Mouse (Mus musculus) MEL (cell line): ENCODE measurements at regions not wholly inside any gene's neighbourhood (a gene's known extent, or its start where the extent isn't known, plus 50 kb on each side); places are given as distances from the start of the nearest gene placed in this dataset.

Source experiments
- DNase-seq: peaks from one replicate; pipeline ENCODE4 v3.0.0; 2011; ENCODE audit warnings: low read depth, low spot score
- H3K27ac ChIP-seq: 2 replicates; pipeline ENCODE4 v1.5.1; 2012; ENCODE audit warnings: low read depth, mild to moderate bottlenecking, control low read depth, low read length, moderate library complexity; ENCODE audit not compliant: control insufficient read depth
- H3K27me3 ChIP-seq, 2 experiments: fragments of 150-350 bp in 1 of 2; sonication (generic) in 1 of 2; 2 replicates each; pipeline ENCODE4 v1.6.1; 2012; ENCODE audit warnings: low read length in 2 of 2, mild to moderate bottlenecking in 2 of 2, improper control_type of control experiment in 1 of 2, moderate library complexity in 1 of 2; ENCODE audit not compliant: insufficient read depth in 2 of 2, control insufficient read depth in 1 of 2
- H3K36me3 ChIP-seq, 2 experiments: 2 replicates each; pipeline ENCODE4 v1.6.1; 2012 to 2014; ENCODE audit warnings: low read length in 2 of 2, improper control_type of control experiment in 1 of 2, inconsistent platforms in 1 of 2, mild to moderate bottlenecking in 1 of 2; ENCODE audit not compliant: insufficient read depth in 2 of 2, control insufficient read depth in 1 of 2
- H3K4me1 ChIP-seq, 2 experiments: fragments of 150-350 bp in 1 of 2; sonication (generic) in 1 of 2; 2 replicates each; pipeline ENCODE4 v1.6.1; 2012; ENCODE audit warnings: low read length in 2 of 2, improper control_type of control experiment in 1 of 2, mild to moderate bottlenecking in 1 of 2; ENCODE audit not compliant: insufficient read depth in 2 of 2, control insufficient read depth in 1 of 2
- H3K4me3 ChIP-seq, 2 experiments: fragments of 150-350 bp in 1 of 2; sonication (generic) in 1 of 2; 2 replicates each; pipeline ENCODE4 v1.5.1; 2012; ENCODE audit warnings: low read depth in 2 of 2, low read length in 2 of 2, mild to moderate bottlenecking in 2 of 2, moderate library complexity in 2 of 2, control low read depth in 1 of 2, improper control_type of control experiment in 1 of 2; ENCODE audit not compliant: control insufficient read depth in 1 of 2, insufficient read depth in 1 of 2
- H3K79me2 ChIP-seq: 2 replicates; pipeline ENCODE4 v1.6.1; 2012; ENCODE audit warnings: mild to moderate bottlenecking, low read length, moderate library complexity; ENCODE audit not compliant: control insufficient read depth, poor library complexity, insufficient read depth
- H3K9ac ChIP-seq: 2 replicates; pipeline ENCODE4 v1.6.1; 2012; ENCODE audit warnings: low read depth, mild to moderate bottlenecking, control low read depth, low read length, moderate library complexity; ENCODE audit not compliant: control insufficient read depth, poor library complexity, severe bottlenecking
- H3K9me3 ChIP-seq: fragments of 150-350 bp; sonication (generic); replicated peaks from 2 replicates; pipeline ENCODE4 v1.6.1; 2012; ENCODE audit warnings: mild to moderate bottlenecking, low read length, improper control_type of control experiment, moderate library complexity; ENCODE audit not compliant: insufficient read depth
- CHD2 ChIP-seq: IDR thresholded peaks from 2 replicates; pipeline ENCODE4 v1.6.1; 2011; ENCODE audit warnings: low read length, improper control_type of control experiment
- EP300 ChIP-seq, 2 experiments: IDR thresholded peaks; 2 replicates each; pipeline ENCODE4 v1.6.1; 2011; ENCODE audit warnings: improper control_type of control experiment in 2 of 2, low read length in 2 of 2, low read depth in 1 of 2, mild to moderate bottlenecking in 1 of 2
- ETS1 ChIP-seq: IDR thresholded peaks from 2 replicates; pipeline ENCODE4 v1.6.1; 2012; ENCODE audit warnings: low read depth, mild to moderate bottlenecking, inconsistent platforms, low read length, improper control_type of control experiment, moderate library complexity
- GABPA ChIP-seq: IDR thresholded peaks from 2 replicates; pipeline ENCODE4 v1.6.1; 2012; ENCODE audit warnings: low read depth, mild to moderate bottlenecking, inconsistent platforms, low read length, improper control_type of control experiment, moderate library complexity
- GATA1 ChIP-seq: IDR thresholded peaks from 2 replicates; pipeline ENCODE4 v1.6.1; 2011; ENCODE audit warnings: low read depth, low read length, improper control_type of control experiment
- JUND ChIP-seq: IDR thresholded peaks from 2 replicates; pipeline ENCODE4 v1.6.1; 2011; ENCODE audit warnings: low read depth, mild to moderate bottlenecking, improper control_type of control experiment, low read length
- MAFK ChIP-seq: IDR thresholded peaks from 2 replicates; pipeline ENCODE4 v1.6.1; 2011; ENCODE audit warnings: low read depth, mild to moderate bottlenecking, low read length, improper control_type of control experiment, borderline replicate concordance
- MAX ChIP-seq: IDR thresholded peaks from 2 replicates; pipeline ENCODE4 v1.6.1; 2011; ENCODE audit warnings: low read length, improper control_type of control experiment
- MEF2A ChIP-seq: IDR thresholded peaks from 2 replicates; pipeline ENCODE4 v1.6.1; 2014; ENCODE audit warnings: low read depth, mild to moderate bottlenecking, inconsistent platforms, low read length, improper control_type of control experiment; ENCODE audit not compliant: poor library complexity, insufficient replicate concordance, severe bottlenecking; ENCODE audit errors: extremely low read depth
- NELFE ChIP-seq: IDR thresholded peaks from 2 replicates; pipeline ENCODE4 v1.6.1; 2011; ENCODE audit warnings: low read depth, low read length, improper control_type of control experiment
- POLR2AphosphoS5 ChIP-seq: IDR thresholded peaks from 2 replicates; pipeline ENCODE4 v1.6.1; 2012; ENCODE audit warnings: low read depth, borderline replicate concordance, mild to moderate bottlenecking, inconsistent platforms, low read length, moderate library complexity, mixed read lengths
- RCOR1 ChIP-seq: IDR thresholded peaks from 2 replicates; pipeline ENCODE4 v1.6.1; 2012; ENCODE audit warnings: low read depth, mild to moderate bottlenecking, inconsistent platforms, low read length, improper control_type of control experiment
- SIN3A ChIP-seq: IDR thresholded peaks from 2 replicates; pipeline ENCODE4 v1.6.1; 2012; ENCODE audit warnings: low read length, improper control_type of control experiment, inconsistent platforms
- SMC3 ChIP-seq: IDR thresholded peaks from 2 replicates; pipeline ENCODE4 v1.6.1; 2011; ENCODE audit warnings: low read depth, low read length, improper control_type of control experiment
- TBP ChIP-seq: IDR thresholded peaks from 2 replicates; pipeline ENCODE4 v1.8.0; 2011; ENCODE audit warnings: low read depth, low read length, improper control_type of control experiment
- USF2 ChIP-seq, 2 experiments: IDR thresholded peaks; 2 replicates each; pipeline ENCODE4 v1.6.1; 2011 to 2012; ENCODE audit warnings: improper control_type of control experiment in 2 of 2, low read length in 2 of 2, borderline replicate concordance in 1 of 2, inconsistent platforms in 1 of 2, low read depth in 1 of 2, mild to moderate bottlenecking in 1 of 2; ENCODE audit not compliant: insufficient read depth in 1 of 2
- ZKSCAN1 ChIP-seq: IDR thresholded peaks from 2 replicates; pipeline ENCODE4 v1.6.1; 2012; ENCODE audit warnings: low read depth, mild to moderate bottlenecking, inconsistent platforms, low read length, improper control_type of control experiment, moderate library complexity
- ZMIZ1 ChIP-seq: IDR thresholded peaks from 2 replicates; pipeline ENCODE4 v1.6.1; 2012; ENCODE audit warnings: low read depth, mild to moderate bottlenecking, inconsistent platforms, low read length, improper control_type of control experiment, moderate library complexity

GRCm38 (mm10) chr16:53011847-53012246, 558.0 kb upstream of the Alcam start:
- no peaks in the 10 kb centered on the region for H3K9me3 ChIP-seq
- TF ChIP-seq SIN3A = no peak
- TF ChIP-seq GATA1 = no peak
- no peaks in the 10 kb centered on the region for H3K79me2 ChIP-seq
- H3K4me1 ChIP-seq = no peaks in the 10 kb centered on the region
- DNase-seq = no peak
- no peaks in the 10 kb centered on the region for H3K27me3 ChIP-seq
- no peaks in the 10 kb centered on the region for H3K36me3 ChIP-seq
- no peak overlapping the region for H3K4me3 ChIP-seq
- H3K9ac ChIP-seq = no peak overlapping the region
- no peak overlapping the region for H3K27ac ChIP-seq

GRCm38 (mm10) chr16:52988852-52989397, 535.1 kb upstream of the Alcam start:
- TF ChIP-seq USF2 (IDR thresholded peaks at IDR 0.05; ENCODE audit: borderline replicate concordance in 1 of 2, insufficient read depth in 1 of 2, low read depth in 1 of 2, low read length in 2 of 2) (no peak), MEF2A (no peak), ZMIZ1 (no peak), JUND (no peak), NELFE (no peak), ZKSCAN1 (no peak), ETS1 (no peak), GATA1 (no peak), MAX (no peak), POLR2AphosphoS5 (no peak), TBP (no peak), SMC3 (no peak), RCOR1 (no peak), MAFK (no peak)
- peaks cover 0 to 5% of the 10 kb centered on the region in 2 experiments; a peak in 2 of 4 replicates for H3K36me3 ChIP-seq
- H3K27me3 ChIP-seq = no peaks in the 10 kb centered on the region
- no peak for DNase-seq
- no peak overlapping the region for H3K9ac ChIP-seq
- no peak overlapping the region for H3K4me3 ChIP-seq
- no peaks in the 10 kb centered on the region for H3K9me3 ChIP-seq
- no peaks in the 10 kb centered on the region for H3K79me2 ChIP-seq
- no peak overlapping the region for H3K27ac ChIP-seq
- H3K4me1 ChIP-seq = no peaks in the 10 kb centered on the region

GRCm38 (mm10) chr16:52984336-52984735, 530.5 kb upstream of the Alcam start:
- TF ChIP-seq GABPA (no peak), ETS1 (0 out of 2 replicates have a peak, but pooled peaks have one; percentile 22), EP300 (IDR thresholded peaks at IDR 0.05; ENCODE audit: low read depth in 1 of 2, low read length in 2 of 2) (no peak), CHD2 (no peak), GATA1 (no peak)
- H3K4me1 ChIP-seq = no peaks in the 10 kb centered on the region; a peak in 1 of 4 replicates
- H3K36me3 ChIP-seq = peaks cover 0 to 8% of the 10 kb centered on the region in 2 experiments; a peak in 2 of 4 replicates
- no peaks in the 10 kb centered on the region for H3K79me2 ChIP-seq
- no peaks in the 10 kb centered on the region for H3K9me3 ChIP-seq
- no peak overlapping the region for H3K27ac ChIP-seq
- H3K4me3 ChIP-seq = no peak overlapping the region
- H3K9ac ChIP-seq = no peak overlapping the region
- no peaks in the 10 kb centered on the region for H3K27me3 ChIP-seq
- peak; percentile 23 for DNase-seq
